Mouse (Mus musculus): ENCODE measurements around the gene Hdac5.

DNA sequence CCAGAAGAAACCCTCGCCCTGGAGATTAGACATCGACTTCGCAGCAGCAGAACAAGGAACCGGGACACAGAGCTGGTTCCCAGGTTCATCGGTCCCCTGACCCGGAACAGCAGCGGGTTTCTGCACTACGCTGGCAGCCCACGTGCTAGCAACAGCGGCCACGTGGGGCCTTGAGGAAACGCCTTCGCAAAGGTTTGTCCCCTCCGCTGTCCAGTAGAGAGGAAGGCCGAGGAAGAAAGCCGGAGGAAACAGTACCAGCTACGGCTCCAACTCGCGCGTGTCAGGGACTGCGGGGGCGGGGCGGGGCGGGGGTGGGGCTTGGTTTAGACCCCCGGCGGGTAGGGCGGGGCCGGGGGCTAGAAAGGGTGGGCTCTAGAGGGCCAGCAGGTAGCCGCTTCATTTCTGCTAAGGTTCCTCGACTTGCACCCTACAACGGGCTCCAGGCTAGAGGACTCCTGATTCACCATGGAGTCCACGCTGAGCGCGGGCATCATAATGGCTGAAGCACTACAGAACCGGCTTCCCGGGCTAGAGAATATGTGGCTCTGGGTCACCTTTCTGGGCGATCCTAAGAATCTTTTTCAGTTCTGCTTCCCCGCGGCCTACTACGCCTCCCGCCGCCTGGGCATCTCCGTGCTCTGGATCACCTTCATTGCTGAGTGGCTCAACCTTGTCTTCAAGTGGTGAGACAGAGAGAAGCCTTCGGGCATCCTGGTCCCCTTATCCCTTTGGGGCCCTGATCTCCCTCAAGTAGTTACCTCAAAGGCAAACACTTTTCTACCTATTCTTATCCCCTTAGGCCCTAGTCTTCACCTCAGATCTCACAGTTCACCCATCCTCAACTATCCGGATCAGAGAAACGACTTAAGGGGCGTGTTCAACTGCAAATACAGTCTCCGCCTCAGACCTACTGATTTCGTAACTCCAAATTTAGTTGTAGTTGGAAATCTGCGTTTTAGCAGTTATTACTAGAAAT, 40.2 kb downstream of the Hdac5 start, which contains the start of gene G6pc3:
- no peak for TF ChIP-seq CTCF (IDR thresholded peaks at IDR 0.05; ENCODE audit: low read depth, low read length)
- TF ChIP-seq POLR2A (IDR thresholded peaks at IDR 0.05; ENCODE audit: extremely low read depth, insufficient read depth, low read length): no peak

All from liver, adult 2 months (tissue).